Mouse (Mus musculus): ENCODE measurements around the gene Ly86.

DNA sequence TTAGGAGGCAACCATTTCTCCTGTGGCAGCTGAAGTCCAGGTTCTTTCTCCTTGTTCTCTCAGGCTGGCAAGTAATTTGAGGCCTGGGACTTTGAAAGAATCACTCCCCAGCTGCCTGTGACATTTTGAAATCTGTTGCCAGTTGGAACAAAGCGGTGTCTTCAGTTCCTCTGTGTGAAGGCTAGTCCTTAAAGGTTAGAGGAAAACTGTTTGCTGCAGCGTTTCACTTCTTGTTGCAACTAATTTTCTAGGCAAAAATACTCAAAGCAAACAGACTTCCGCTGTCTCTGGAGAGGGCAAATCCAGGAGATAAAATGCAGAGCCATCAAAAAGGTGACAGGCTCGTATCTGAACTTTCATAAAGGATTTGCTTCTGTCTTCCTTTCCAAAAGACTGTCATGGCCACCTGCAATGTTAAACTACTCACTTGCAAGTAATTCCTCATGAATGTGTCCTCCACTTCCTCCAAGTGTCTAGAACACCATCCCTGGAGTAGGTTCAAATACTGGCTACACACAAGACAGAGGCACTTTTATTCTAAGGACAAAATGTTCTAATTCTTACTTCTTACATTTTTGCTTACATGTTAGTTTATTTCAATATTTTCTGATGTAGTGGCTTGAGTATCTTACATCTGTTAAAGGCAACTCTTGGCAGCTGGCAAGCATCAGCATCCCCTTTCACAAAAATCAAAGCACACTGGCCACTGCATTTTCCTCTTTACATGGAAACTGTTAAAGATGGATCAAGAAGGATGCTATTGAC lies 12.0 kb upstream of the Ly86 start:
- TF ChIP-seq CTCF (IDR thresholded peaks at IDR 0.05; ENCODE audit: control insufficient read depth, insufficient read depth, insufficient replicate concordance, low read depth, low read length): no peak
- no peak for TF ChIP-seq POLR2A (IDR thresholded peaks at IDR 0.05; ENCODE audit: control insufficient read depth, low read depth, low read length)
